Mouse (Mus musculus) intestine, embryonic 14.5 days (tissue): ENCODE measurements at regions not wholly inside any gene's neighbourhood (a gene's known extent, or its start where the extent isn't known, plus 50 kb on each side); places are given as distances from the start of the nearest gene placed in this dataset.

Source experiments
- ATAC-seq: fragments of 200-750 bp; cut with Nextera tagmentation; replicated peaks from 2 replicates; pipeline ENCODE4 v1.8.0; 2017; ENCODE audit warnings: low read depth, moderate number of reproducible peaks, moderate TSS enrichment, moderate library complexity; ENCODE audit not compliant: low FRiP score, low TSS enrichment
- DNase-seq: peaks from one replicate; pipeline ENCODE4 v3.0.0-alpha.2; 2018; ENCODE audit warnings: low spot score
- H3K27ac ChIP-seq: fragments of 300-500 bp; sonication (generic); 2 replicates; pipeline ENCODE4 v1.5.1; 2014; ENCODE audit warnings: low read depth, mild to moderate bottlenecking, control low read depth
- H3K27me3 ChIP-seq: fragments of 300-500 bp; sonication (generic); replicated peaks from 2 replicates; pipeline ENCODE4 v1.6.1; 2014; ENCODE audit warnings: low read length, control low read depth; ENCODE audit not compliant: control insufficient read depth, insufficient read depth
- H3K36me3 ChIP-seq: fragments of 300-500 bp; sonication (generic); 2 replicates; pipeline ENCODE4 v1.6.1; 2014; ENCODE audit warnings: low read length, control low read depth; ENCODE audit not compliant: control insufficient read depth, insufficient read depth
- H3K4me1 ChIP-seq: fragments of 300-500 bp; sonication (generic); replicated peaks from 2 replicates; pipeline ENCODE4 v1.6.1; 2014; ENCODE audit warnings: low read length, control low read depth, mixed read lengths; ENCODE audit not compliant: control insufficient read depth, insufficient read depth
- H3K4me2 ChIP-seq: fragments of 300-500 bp; sonication (generic); 2 replicates; pipeline ENCODE4 v1.6.1; 2014; ENCODE audit warnings: low read length
- H3K4me3 ChIP-seq: fragments of 300-500 bp; sonication (generic); 2 replicates; pipeline ENCODE4 v1.5.1; 2014; ENCODE audit warnings: low read depth, low read length, control low read depth, mixed read lengths
- H3K9ac ChIP-seq: fragments of 300-500 bp; sonication (generic); 2 replicates; pipeline ENCODE4 v1.6.1; 2014; ENCODE audit warnings: mild to moderate bottlenecking, low read length
- H3K9me3 ChIP-seq: fragments of 300-500 bp; sonication (generic); 2 replicates; pipeline ENCODE4 v1.6.1; 2016; ENCODE audit warnings: low read length, control low read depth; ENCODE audit not compliant: control insufficient read depth
- WGBS: fragments of 180-500 bp; shearing (Covaris S2); extraction: QIAGEN DNeasy Blood & Tissue Kit; methylation state at CpG from one replicate; pipeline ENCODE4 v1.1.7; 2014; 5-methylcytosine and 5-hydroxymethylcytosine counted together

DNA sequence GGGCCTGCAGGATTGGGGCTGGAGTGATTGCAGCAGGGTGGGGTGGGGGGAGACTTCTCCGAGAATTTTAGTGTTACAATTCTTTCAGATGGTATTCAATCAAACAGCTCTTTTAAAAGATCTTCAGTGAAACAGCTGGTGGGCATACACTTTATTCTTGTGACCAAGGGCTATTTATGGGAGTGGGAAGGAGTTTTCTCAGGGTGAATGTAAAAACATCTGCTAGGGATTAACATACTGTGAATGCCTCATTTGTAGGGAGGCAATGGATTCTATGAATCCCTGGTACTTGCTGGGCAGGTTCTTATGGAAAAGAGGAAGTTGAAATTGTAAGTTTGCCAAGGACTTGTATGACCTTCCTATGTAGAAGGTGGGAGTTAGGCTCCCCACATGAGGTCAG lies 134.5 kb downstream of the 4930444P10Rik start:
- no peaks in the 10 kb centered on the region for H3K4me1 ChIP-seq
- H3K4me2 ChIP-seq, result no peak overlapping the region
- no peak overlapping the region for H3K9ac ChIP-seq
- DNase-seq (no peak), ATAC-seq (no peak)
- H3K36me3 ChIP-seq, result no peaks in the 10 kb centered on the region
- H3K27me3 ChIP-seq, result no peaks in the 10 kb centered on the region
- no peaks in the 10 kb centered on the region for H3K9me3 ChIP-seq
- no peak overlapping the region for H3K4me3 ChIP-seq
- no peak overlapping the region for H3K27ac ChIP-seq
- 77% methylated on average over 1 of the region's 1 CpGs for WGBS

DNA sequence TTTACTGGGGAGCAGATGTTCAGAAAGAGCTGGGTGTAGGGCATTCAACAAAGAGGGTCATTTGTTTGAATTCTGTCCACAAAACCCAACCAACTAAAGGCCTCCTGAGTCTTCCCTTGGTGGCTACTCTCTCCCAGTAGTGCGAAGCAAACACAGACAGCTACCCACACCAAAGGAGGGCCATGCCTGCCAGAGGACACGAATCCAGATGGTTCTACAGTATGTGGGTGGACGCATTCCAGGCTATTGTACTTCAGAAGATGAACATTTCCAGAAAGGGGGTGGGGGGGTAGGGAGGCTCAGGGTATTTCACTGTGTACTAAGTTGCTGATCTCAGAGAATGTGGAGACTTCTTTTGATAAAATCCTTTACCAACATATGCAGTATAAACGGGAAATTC lies 149.5 kb downstream of the 4930444P10Rik start:
- Histone ChIP-seq H3K4me3 (no peak overlapping the region), H3K4me1 (no peaks in the 10 kb centered on the region), H3K9me3 (no peaks in the 10 kb centered on the region), H3K36me3 (no peaks in the 10 kb centered on the region), H3K4me2 (no peak overlapping the region), H3K9ac (no peak overlapping the region), H3K27me3 (no peaks in the 10 kb centered on the region), H3K27ac (no peak overlapping the region)
- ATAC-seq, result 0 out of 2 replicates have a peak, but pooled peaks have one; percentile 12
- DNase-seq, result no peak
- WGBS, result 70% methylated on average over 4 of the region's 4 CpGs

DNA sequence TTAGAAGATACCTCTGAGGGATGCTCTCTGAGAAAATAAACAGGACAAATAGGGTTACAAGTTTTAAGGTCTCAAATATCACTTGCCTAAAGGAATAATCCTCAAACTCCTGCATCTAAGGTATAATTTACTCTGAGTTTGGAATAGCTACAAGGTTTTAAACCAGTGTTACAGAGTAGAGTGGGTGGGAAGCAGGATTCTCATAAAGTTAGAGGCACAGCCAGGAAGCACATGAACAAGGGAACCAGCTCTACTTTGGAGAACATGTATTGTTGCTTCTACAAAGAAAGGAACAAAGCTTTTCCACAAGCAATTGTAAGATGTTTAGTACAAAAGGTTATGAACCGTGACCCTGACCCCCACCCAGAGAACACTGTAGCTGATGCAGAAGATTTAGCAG lies 150.1 kb downstream of the 4930444P10Rik start:
- Histone ChIP-seq H3K36me3 (no peaks in the 10 kb centered on the region), H3K4me2 (no peak overlapping the region), H3K27me3 (no peaks in the 10 kb centered on the region), H3K4me1 (no peaks in the 10 kb centered on the region), H3K9me3 (no peaks in the 10 kb centered on the region), H3K9ac (no peak overlapping the region), H3K27ac (no peak overlapping the region), H3K4me3 (no peak overlapping the region)
- ATAC-seq (no peak), DNase-seq (no peak)
- WGBS, result 84% methylated on average over 1 of the region's 1 CpGs
